Mouse (Mus musculus): ENCODE data around the gene Mcm2. TPM values are rescaled to one million over a fixed set of nuclear protein-coding genes. Genes with fewer than 3 reads are reported as not detected.

Mcm2 gene
- polyA plus RNA-seq, 1 experiment, result 8.1 TPM

DNA sequence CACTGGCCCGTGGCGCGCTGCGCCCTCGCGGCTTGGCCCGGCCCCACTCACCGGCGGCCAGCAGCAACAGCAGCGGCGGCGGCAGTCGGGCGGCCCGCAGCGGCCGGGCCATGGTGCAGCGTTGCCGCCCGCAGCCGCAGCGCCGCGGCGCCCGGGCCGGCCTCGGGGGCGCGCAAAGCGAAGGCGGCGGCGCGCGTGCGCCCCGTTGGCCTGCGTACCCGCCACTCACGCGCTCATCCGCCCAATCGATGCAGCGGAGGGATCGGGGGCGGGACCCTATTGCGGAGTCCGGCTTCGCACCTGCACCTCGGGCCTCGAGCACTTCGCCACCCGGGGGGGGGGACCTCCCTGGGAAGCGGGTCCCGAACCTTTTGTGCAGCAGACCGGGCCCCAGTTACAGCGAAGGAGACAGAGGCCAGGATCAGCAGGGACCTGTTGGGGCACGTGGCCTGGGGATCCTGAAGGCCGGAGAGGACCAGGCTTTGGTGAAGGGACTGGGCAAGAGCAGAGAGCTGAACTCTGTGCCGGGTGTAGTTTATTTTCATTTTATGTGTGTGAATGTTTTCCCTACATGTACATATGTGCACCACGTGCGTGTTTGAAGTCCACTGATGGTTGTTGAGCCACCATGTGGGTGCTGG is 23.6 kb downstream of the Mcm2 start, which contains the start of gene Podxl2:
Gene Podxl2, minus strand, starts transcription at position 177 of the 641 bp plus-strand sequence.
- H3K4me1 ChIP-seq (ENCODE audit: control insufficient read depth, insufficient read depth, low read length), result peaks cover 16% of the 10 kb centered on the region
- no peaks in the 10 kb centered on the region for H3K27me3 ChIP-seq (ENCODE audit: control insufficient read depth, insufficient read depth, low read length)
- H3K27ac ChIP-seq (ENCODE audit: control insufficient read depth, insufficient read depth, low read depth, low read length), result no peak within 1 kb of the TSS
- H3K36me3 ChIP-seq (ENCODE audit: control insufficient read depth, insufficient read depth, low read length), result no peaks in the 10 kb centered on the region
- H3K4me3 ChIP-seq (ENCODE audit: control insufficient read depth, low read depth, low read length), result peak within 1 kb of the TSS; percentile 85
- no peak for TF ChIP-seq CTCF (IDR thresholded peaks at IDR 0.05; ENCODE audit: control insufficient read depth, insufficient read depth, insufficient replicate concordance, low read depth, low read length)
- TF ChIP-seq POLR2A (IDR thresholded peaks at IDR 0.05; ENCODE audit: control insufficient read depth, low read depth, low read length), result 0 out of 2 replicates have a peak, but pooled peaks have one; percentile 11

DNA sequence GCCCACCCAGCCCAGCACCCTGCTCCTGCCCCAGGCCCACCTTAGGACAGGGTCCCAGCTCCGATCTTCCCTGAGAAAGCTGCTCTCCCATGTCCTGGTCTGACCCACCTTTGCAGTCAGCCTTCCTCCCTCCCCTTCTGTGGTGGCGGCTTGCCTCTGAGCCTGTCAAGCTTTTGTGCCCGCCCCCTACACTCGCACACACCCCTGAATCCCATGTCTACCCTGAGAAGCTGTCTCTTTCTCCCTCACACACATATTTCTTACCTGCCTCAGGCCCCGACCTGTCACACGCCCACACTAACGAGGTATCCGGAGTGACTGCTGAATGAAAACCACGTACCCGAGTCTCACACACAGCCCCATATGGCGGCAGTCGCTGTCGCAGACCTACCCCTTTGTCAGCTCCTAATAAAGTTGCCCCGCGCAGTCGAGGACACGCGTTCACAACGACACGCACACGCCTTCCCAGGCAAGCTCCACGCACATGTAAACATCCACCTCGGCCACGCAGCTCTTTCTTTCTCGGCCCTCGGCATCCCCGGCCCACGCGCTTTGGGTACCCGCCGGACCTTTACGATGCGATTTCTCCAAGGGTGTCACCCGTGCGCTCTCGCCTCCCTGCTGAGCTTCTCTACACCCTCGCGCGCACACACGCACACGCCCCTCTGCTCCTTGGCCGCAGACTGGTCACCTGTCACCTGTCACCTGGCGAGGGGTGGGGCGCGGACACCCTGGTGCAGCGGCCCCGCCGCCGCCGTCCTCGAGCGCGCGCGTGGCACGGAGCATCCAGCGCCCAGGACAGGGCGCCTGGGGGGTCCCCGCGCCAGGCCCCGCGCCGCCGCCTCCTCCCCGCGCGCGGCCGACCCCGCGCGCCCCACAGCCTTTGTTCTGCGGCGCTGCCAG is 24.4 kb downstream of the Mcm2 start:
- peaks cover 16% of the 10 kb centered on the region for H3K4me1 ChIP-seq (ENCODE audit: control insufficient read depth, insufficient read depth, low read length)
- TF ChIP-seq CTCF (IDR thresholded peaks at IDR 0.05; ENCODE audit: control insufficient read depth, insufficient read depth, insufficient replicate concordance, low read depth, low read length) (no peak), POLR2A (IDR thresholded peaks at IDR 0.05; ENCODE audit: control insufficient read depth, low read depth, low read length) (no peak)
- H3K27ac ChIP-seq (ENCODE audit: control insufficient read depth, insufficient read depth, low read depth, low read length), result no peak overlapping the region
- no peaks in the 10 kb centered on the region for H3K27me3 ChIP-seq (ENCODE audit: control insufficient read depth, insufficient read depth, low read length)
- H3K36me3 ChIP-seq (ENCODE audit: control insufficient read depth, insufficient read depth, low read length), result no peaks in the 10 kb centered on the region
- H3K4me3 ChIP-seq (ENCODE audit: control insufficient read depth, low read depth, low read length), result peak overlapping the region; percentile 85

- no peak for TF ChIP-seq POLR2A (IDR thresholded peaks at IDR 0.05; ENCODE audit: control insufficient read depth, low read depth, low read length)
- no peak for TF ChIP-seq CTCF (IDR thresholded peaks at IDR 0.05; ENCODE audit: control insufficient read depth, insufficient read depth, insufficient replicate concordance, low read depth, low read length)
- Histone ChIP-seq H3K27me3 (ENCODE audit: control insufficient read depth, insufficient read depth, low read length) (no peaks in the 10 kb centered on the region), H3K4me1 (ENCODE audit: control insufficient read depth, insufficient read depth, low read length) (peaks cover 16% of the 10 kb centered on the region), H3K27ac (ENCODE audit: control insufficient read depth, insufficient read depth, low read depth, low read length) (no peak overlapping the region), H3K4me3 (ENCODE audit: control insufficient read depth, low read depth, low read length) (no peak overlapping the region), H3K36me3 (ENCODE audit: control insufficient read depth, insufficient read depth, low read length) (no peaks in the 10 kb centered on the region)
These were observed 25.8 kb downstream of the Mcm2 start for GRCm38 (mm10) chr6:88872811-88873210.

GRCm38 (mm10) chr6:88871546-88871945 is 27.0 kb downstream of the Mcm2 start:
- H3K36me3 ChIP-seq (ENCODE audit: control insufficient read depth, insufficient read depth, low read length), result no peaks in the 10 kb centered on the region
- H3K27me3 ChIP-seq (ENCODE audit: control insufficient read depth, insufficient read depth, low read length), result no peaks in the 10 kb centered on the region
- TF ChIP-seq POLR2A (IDR thresholded peaks at IDR 0.05; ENCODE audit: control insufficient read depth, low read depth, low read length) (no peak), CTCF (IDR thresholded peaks at IDR 0.05; ENCODE audit: control insufficient read depth, insufficient read depth, insufficient replicate concordance, low read depth, low read length) (no peak)
- peaks cover 16% of the 10 kb centered on the region for H3K4me1 ChIP-seq (ENCODE audit: control insufficient read depth, insufficient read depth, low read length)
- H3K27ac ChIP-seq (ENCODE audit: control insufficient read depth, insufficient read depth, low read depth, low read length), result no peak overlapping the region
- no peak overlapping the region for H3K4me3 ChIP-seq (ENCODE audit: control insufficient read depth, low read depth, low read length)

- TF ChIP-seq CTCF (IDR thresholded peaks at IDR 0.05; ENCODE audit: control insufficient read depth, insufficient read depth, insufficient replicate concordance, low read depth, low read length) (no peak), POLR2A (IDR thresholded peaks at IDR 0.05; ENCODE audit: control insufficient read depth, low read depth, low read length) (no peak)
- no peak overlapping the region for H3K27ac ChIP-seq (ENCODE audit: control insufficient read depth, insufficient read depth, low read depth, low read length)
- no peaks in the 10 kb centered on the region for H3K36me3 ChIP-seq (ENCODE audit: control insufficient read depth, insufficient read depth, low read length)
- H3K27me3 ChIP-seq (ENCODE audit: control insufficient read depth, insufficient read depth, low read length), result no peaks in the 10 kb centered on the region
- no peak overlapping the region for H3K4me3 ChIP-seq (ENCODE audit: control insufficient read depth, low read depth, low read length)
- peaks cover 16% of the 10 kb centered on the region for H3K4me1 ChIP-seq (ENCODE audit: control insufficient read depth, insufficient read depth, low read length)
These were observed 28.0 kb downstream of the Mcm2 start for GRCm38 (mm10) chr6:88870594-88870993.

GRCm38 (mm10) chr6:88869459-88869858 is 29.1 kb downstream of the Mcm2 start:
- H3K36me3 ChIP-seq (ENCODE audit: control insufficient read depth, insufficient read depth, low read length), result no peaks in the 10 kb centered on the region
- no peak for TF ChIP-seq POLR2A (IDR thresholded peaks at IDR 0.05; ENCODE audit: control insufficient read depth, low read depth, low read length)
- TF ChIP-seq CTCF (IDR thresholded peaks at IDR 0.05; ENCODE audit: control insufficient read depth, insufficient read depth, insufficient replicate concordance, low read depth, low read length), result no peak
- H3K27ac ChIP-seq (ENCODE audit: control insufficient read depth, insufficient read depth, low read depth, low read length), result no peak overlapping the region
- H3K4me3 ChIP-seq (ENCODE audit: control insufficient read depth, low read depth, low read length), result no peak overlapping the region
- no peaks in the 10 kb centered on the region for H3K27me3 ChIP-seq (ENCODE audit: control insufficient read depth, insufficient read depth, low read length)
- peaks cover 8% of the 10 kb centered on the region for H3K4me1 ChIP-seq (ENCODE audit: control insufficient read depth, insufficient read depth, low read length)

- H3K27me3 ChIP-seq (ENCODE audit: control insufficient read depth, insufficient read depth, low read length), result no peaks in the 10 kb centered on the region
- no peaks in the 10 kb centered on the region for H3K36me3 ChIP-seq (ENCODE audit: control insufficient read depth, insufficient read depth, low read length)
- no peak overlapping the region for H3K4me3 ChIP-seq (ENCODE audit: control insufficient read depth, low read depth, low read length)
- TF ChIP-seq POLR2A (IDR thresholded peaks at IDR 0.05; ENCODE audit: control insufficient read depth, low read depth, low read length) (no peak), CTCF (IDR thresholded peaks at IDR 0.05; ENCODE audit: control insufficient read depth, insufficient read depth, insufficient replicate concordance, low read depth, low read length) (no peak)
- H3K27ac ChIP-seq (ENCODE audit: control insufficient read depth, insufficient read depth, low read depth, low read length), result no peak overlapping the region
- no peaks in the 10 kb centered on the region for H3K4me1 ChIP-seq (ENCODE audit: control insufficient read depth, insufficient read depth, low read length)
These were observed 32.9 kb downstream of the Mcm2 start for GRCm38 (mm10) chr6:88865704-88866103.

All from testis, adult 2 months (tissue).